Mouse (Mus musculus): ENCODE measurements around the gene Nectin1.

GRCm38 (mm10) chr9:43755464-43755863 lies 11.7 kb downstream of the Nectin1 start:
- TF ChIP-seq EP300 (IDR thresholded peaks at IDR 0.05; ENCODE audit: low read length), result peak; percentile 47; the same call in 1 of the 2 replicates
- TF ChIP-seq CTCF (conservative IDR thresholded peaks at IDR 0.05 in 1 of 2, IDR thresholded peaks at IDR 0.05 in 1 of 2; ENCODE audit: low read depth in 2 of 2, low read length in 2 of 2), result no peak
- no peak for TF ChIP-seq POLR2A (IDR thresholded peaks at IDR 0.05; ENCODE audit: low read depth, low read length)
- no peak for TF ChIP-seq HCFC1 (IDR thresholded peaks at IDR 0.05; ENCODE audit: low read depth, low read length)
- no peak for TF ChIP-seq CHD1 (IDR thresholded peaks at IDR 0.05; ENCODE audit: low read depth, low read length)
